Mouse (Mus musculus) thymus, postnatal 0 days (tissue): Measurements from ENCODE around the gene Fbxw21. TPM values are rescaled to one million over a fixed set of nuclear protein-coding genes. Genes with fewer than 3 reads are reported as not detected.
"Not testable (repeated sequence)": the region's sequence is repeated elsewhere in the genome, so short reads cannot be mapped to it uniquely, and the experiment has no call there.

Source experiments
- DNase-seq: peaks from one replicate; pipeline ENCODE4 v3.0.0-alpha.2; 2015; ENCODE audit warnings: low spot score
- polyA plus RNA-seq: library from polyadenylated mRNA; unstranded; fragments of >200 nt; fragmentation: Nextera tagmentation; extraction: Ambion mirVana; gene quantifications from 2 replicates; pipeline ENCODE4 v1.2.1, GENCODE M21; 2015

Fbxw21 gene
- not detected in 2 replicates for polyA plus RNA-seq

DNA sequence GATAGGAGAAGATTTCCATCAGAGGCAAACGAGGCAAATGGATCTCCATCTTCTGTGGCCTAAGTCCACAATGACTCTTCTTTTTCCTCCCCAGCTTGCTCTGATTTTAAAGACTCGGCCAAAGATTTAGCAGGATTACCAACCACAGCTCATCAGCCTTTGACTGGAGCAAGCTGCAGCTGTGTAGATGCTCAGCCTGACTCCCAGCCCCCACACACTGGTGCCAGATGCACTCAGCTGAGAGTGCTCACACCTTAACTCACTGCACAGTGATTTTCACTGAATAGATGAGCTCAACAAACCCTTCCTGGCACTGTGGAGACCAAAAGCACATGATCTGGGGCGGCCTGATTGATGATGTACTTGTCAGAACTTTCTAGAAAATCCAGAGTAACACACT is at the start of gene Fbxw21:
Gene Fbxw21, minus strand, starts transcription at position 101 of the 400 bp plus-strand sequence.
- no peak for DNase-seq

GRCm38 (mm10) chr9:109201347-109201746 is 39.5 kb upstream of the Fbxw21 start:
- DNase-seq = not testable (repeated sequence)

DNA sequence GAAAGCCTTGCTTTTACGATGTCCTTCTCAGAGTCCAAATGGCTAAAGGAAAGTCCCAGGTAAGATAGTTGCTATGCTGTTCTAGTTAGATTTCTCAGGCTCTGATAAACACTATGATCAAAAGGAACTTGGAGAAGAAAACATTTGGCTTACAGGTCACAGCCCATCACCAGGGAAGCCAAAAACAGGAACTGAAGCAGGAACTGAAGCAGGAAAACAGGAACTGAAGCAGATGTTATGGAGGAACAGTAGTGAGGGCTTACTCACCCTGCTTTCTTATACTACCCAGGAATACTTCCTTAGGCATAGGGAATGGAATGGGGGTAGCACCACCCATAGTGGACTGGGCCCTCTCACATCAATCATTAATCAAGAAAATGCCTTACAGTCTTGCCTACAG is 38.5 kb upstream of the Fbxw21 start:
- DNase-seq = no peak

DNA sequence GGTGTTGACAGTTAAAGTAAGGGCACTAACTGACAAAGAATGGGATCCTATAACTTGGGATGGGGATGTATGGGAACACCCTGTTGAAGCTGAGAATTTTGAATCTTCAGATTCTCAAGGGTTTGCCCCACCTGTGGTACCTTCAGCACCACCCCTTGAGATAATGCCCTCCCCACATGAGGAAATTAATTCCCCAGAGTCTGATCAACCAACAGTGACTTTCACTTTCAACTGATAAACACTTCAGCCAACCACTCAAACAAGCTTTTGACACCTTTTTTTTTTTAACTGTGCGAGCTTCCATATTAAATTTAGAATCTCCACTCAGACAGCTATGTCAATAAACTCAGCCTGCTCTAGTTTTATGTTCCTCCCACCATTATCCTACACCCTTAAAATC is 37.5 kb upstream of the Fbxw21 start:
- DNase-seq = no peak

- DNase-seq = not testable (repeated sequence)
Observed at GRCm38 (mm10) chr9:109195875-109196274, 34.0 kb upstream of the Fbxw21 start, which contains the start of gene Fbxw13. Gene Fbxw13, minus strand, starts transcription at chr9:109195975.

DNA sequence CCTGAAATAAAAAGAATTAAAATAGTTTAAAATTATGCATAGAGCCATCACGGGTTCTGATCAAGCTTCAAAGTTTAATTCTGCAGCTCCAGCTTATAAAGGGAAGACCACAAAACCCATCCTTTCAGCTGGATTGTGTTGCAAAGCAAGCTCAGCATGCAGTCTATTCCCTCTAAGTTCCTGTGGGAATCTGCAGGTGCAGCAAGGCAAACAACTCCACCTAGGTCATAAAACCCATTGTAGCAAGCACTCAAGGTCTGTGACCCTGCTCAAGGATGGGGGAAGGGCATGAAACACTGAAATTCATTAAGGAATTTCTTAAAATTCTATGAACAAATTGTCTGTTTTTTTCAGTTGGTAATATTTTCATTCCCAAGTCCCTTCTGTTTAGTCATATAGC is 15.4 kb upstream of the Fbxw21 start:
- DNase-seq = no peak

- no peak for DNase-seq
Observed at GRCm38 (mm10) chr9:109176301-109176700, 14.5 kb upstream of the Fbxw21 start.

DNA sequence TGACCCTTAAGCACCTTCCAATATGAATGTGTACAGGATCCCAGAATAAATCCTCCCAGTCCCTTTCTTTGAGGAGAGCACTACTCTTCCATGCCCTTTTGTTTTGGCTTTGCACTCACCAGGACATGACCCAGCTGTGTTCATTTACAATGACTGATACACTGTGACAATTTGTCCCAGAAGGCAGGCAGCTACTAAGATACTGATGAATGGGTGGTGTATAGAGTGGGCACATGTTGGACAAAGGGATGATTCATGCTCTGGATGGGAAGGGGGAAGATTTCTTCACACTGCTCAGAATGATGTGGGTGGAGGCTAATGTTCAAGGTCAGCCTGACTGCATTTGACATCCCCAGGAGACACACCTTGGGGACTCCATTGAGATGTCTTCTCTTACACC is 5.5 kb upstream of the Fbxw21 start:
- no peak for DNase-seq

DNA sequence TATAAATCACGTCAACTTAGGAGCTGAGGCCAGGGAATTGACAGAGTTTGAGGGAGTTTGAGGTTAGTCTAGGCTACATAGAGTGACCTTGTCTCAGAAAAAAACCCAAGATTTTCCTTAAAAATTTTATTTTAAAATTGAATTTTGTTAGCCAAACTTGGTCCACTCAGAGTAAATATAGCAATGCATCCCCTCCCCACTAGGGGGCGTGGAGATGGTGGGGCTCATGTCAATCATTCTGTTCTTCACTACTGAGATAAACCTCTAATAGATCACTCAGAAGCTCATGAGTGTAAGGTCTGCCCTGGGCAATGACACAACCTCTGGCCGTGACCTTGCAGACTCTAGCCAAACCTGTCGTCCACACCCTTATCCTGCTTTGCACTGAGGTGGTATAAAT is 21.4 kb downstream of the Fbxw21 start:
- DNase-seq = not testable (repeated sequence)

- no peak for DNase-seq
Observed at GRCm38 (mm10) chr9:109130076-109130475, 31.8 kb downstream of the Fbxw21 start.

- no peak for DNase-seq
Observed at GRCm38 (mm10) chr9:109128211-109128610, 33.6 kb downstream of the Fbxw21 start.

GRCm38 (mm10) chr9:109127076-109127475 is 34.8 kb downstream of the Fbxw21 start:
- DNase-seq = no peak

DNA sequence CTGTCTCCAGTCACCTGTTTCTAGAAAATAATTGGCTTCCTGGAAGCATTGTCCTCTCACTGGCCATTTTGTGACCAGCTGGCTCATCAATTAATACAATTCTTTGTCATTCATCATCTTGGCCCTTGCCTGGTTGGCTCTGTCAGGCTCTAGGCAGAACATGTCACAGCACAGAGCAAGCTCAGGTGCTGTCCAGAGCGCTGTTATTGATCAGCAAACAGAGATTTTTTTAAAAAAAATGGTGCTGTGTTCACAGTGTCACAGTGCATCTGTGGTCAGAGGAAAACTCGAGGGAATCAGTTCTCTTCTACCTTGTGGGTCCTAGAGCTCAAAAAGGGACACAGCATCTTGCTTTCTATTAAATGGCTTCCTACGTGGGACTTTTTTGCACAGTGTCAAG is 36.4 kb downstream of the Fbxw21 start:
- DNase-seq = no peak

- DNase-seq = no peak
Observed at GRCm38 (mm10) chr9:109125043-109125442, 36.8 kb downstream of the Fbxw21 start.

DNA sequence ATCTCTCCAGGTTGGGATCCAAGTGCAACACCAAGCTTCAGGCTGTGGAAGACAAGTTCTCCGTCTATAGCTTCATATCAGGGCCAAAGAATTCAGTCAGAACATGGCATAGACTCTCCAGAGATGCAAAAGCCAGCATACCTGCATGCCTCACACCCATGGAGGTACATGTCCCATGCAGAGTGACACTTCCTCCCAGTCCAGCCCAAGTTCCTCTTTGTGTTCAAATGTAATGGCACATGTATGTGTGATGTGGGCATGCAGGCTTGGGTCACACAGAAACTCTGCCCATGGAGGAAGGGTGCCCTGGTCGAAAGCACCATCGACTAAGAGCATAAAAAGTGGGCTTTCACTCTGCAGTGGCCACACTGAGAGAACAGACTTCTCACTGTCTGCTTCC is 37.7 kb downstream of the Fbxw21 start:
- no peak for DNase-seq

- DNase-seq = no peak
Observed at GRCm38 (mm10) chr9:109123266-109123665, 38.6 kb downstream of the Fbxw21 start.

- DNase-seq = peak; percentile 67
Observed at GRCm38 (mm10) chr9:109122553-109123085, 39.2 kb downstream of the Fbxw21 start.

GRCm38 (mm10) chr9:109120956-109121355 is 40.9 kb downstream of the Fbxw21 start:
- no peak for DNase-seq

GRCm38 (mm10) chr9:109119571-109119970 is 42.3 kb downstream of the Fbxw21 start:
- DNase-seq = no peak

GRCm38 (mm10) chr9:109118106-109118505 is 43.7 kb downstream of the Fbxw21 start:
- no peak for DNase-seq

GRCm38 (mm10) chr9:109116205-109116604 is 45.6 kb downstream of the Fbxw21 start:
- no peak for DNase-seq

- DNase-seq = no peak
Observed at GRCm38 (mm10) chr9:109114871-109115270, 47.0 kb downstream of the Fbxw21 start.

DNA sequence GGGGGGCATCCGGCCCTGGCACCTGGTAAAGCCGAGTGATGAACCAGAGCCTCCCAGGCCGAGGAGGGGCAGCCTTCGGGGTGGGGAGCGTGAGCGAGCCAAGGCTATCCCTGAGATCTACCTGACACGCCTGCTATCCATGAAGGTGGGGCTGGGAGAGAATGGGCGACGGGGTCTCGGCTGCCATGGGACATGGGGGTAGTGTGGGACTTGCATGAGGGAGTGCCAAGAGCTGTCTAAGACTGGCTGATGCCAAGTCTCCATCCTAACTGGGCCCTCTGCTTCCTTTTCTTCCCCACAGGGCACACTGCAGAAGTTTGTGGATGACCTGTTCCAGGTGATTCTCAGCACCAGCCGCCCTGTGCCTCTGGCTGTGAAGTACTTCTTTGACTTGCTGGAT is 47.6 kb downstream of the Fbxw21 start:
- no peak for DNase-seq

DNA sequence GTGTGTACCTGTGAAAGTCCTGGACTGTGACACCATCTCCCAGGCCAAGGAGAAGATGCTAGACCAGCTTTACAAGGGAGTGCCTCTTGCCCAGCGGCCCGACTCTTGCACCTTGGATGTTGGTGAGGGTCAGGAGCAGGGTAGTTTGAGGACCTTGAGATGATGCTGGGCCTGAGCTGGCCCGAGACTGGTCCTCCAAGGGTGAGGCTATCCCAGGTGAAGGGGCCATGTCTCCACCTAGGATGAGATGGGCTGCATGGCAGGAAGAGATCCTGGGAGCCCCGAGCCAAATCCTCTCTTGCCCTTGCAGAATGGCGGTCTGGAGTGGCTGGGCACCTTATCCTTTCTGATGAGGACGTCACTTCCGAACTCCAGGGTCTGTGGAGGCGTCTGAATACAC is 48.5 kb downstream of the Fbxw21 start:
- no peak for DNase-seq
